Mouse (Mus musculus): ENCODE results near the gene Ccdc141.

DNA sequence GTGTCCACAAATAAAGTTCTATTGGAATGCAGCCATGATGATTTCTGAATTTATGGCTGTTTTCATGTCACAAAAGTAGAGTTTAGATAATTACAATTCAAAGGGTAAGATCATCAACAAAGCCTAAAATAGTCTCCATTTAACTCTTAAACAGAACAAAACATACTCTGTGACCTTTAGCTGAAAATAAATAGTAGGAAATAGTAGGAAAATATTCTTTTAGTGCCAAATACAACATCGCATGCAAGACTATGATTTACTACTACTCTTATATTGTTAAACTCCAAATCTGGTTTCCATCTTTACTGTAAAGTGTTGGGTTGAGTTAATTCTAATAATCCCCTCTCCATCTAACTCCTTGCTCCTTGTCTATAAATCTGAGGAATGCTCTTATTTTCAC, 37.0 kb downstream of the Ccdc141 start:
- no peak for TF ChIP-seq CTCF (IDR thresholded peaks at IDR 0.05; ENCODE audit: borderline replicate concordance, insufficient read depth, low read length)
- no peak for TF ChIP-seq POLR2A (IDR thresholded peaks at IDR 0.05; ENCODE audit: low read depth, low read length)
